Mouse (Mus musculus) cerebellum, adult 18-20 months (tissue): ENCODE measurements at regions not wholly inside any gene's neighbourhood (a gene's known extent, or its start where the extent isn't known, plus 50 kb on each side); places are given as distances from the start of the nearest gene placed in this dataset.

ENCODE experiments used
- DNase-seq, 2 experiments: peaks; one replicate each; pipeline ENCODE4 v3.0.0; 2021

DNA sequence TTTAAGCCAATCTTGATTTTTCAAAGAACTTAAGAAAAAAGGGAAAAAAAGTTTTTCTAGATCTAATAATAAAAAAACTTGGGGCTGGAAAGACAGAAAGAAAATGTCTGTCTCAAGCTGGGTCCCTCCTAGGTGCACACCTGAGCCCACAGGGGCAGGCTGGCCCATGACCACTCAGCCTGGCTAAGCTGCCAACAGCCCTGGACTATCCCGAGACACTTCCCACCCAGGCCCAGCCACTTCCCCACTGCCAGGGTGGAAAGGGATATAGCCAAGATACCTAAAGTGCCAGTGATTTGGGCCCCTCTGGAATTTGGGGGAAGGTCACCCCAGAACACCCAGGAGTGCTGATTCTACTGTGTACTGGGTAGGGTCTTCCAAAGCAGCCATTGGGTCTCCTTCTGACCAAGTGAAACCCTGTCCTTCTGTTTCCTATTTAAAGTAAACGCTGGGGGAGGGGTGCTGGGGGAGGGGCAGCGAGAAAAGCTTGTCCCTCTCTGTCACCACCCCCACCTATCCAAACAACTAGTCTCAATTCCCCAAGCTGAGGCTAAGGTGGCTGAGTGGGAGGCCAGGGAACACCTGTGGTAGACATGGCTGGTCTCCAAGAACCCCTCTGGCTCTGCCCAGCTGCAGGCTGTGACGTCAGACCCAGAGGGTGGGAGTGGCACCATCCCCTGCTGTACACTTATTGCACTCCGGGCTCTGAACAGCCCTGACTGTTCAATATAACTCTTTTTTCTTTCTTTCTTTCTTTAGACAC lies 62.6 kb downstream of the Mcfd2 start:
- no peak for DNase-seq

- DNase-seq, result no peak
Measured at GRCm38 (mm10) chr17:87202490-87202889, 63.2 kb downstream of the Mcfd2 start.

GRCm38 (mm10) chr17:87200721-87201242 lies 65.0 kb downstream of the Mcfd2 start:
- DNase-seq, result peak; percentile 14 to 31

DNA sequence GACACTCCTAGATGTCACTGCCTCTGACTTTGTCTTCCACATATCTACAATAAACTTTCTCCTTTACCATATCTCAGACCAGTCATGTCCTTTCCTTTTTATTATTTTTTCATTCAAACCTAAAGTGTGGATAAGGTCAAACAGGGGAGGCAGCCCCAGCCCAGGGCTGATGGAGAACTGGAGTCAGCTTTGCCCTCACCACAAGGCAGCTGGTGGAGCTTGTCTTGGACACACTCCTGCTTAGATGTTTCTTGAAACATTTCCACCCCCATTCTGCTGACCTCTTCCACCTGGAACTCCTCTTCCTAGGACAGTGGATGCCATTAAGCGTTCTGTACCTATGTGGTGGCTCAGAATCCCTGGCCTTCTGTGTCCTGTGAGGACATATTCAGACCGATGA lies 65.6 kb downstream of the Mcfd2 start:
- DNase-seq, result no peak

- DNase-seq, result no peak
Measured at GRCm38 (mm10) chr17:87199134-87199533, 66.6 kb downstream of the Mcfd2 start.

DNA sequence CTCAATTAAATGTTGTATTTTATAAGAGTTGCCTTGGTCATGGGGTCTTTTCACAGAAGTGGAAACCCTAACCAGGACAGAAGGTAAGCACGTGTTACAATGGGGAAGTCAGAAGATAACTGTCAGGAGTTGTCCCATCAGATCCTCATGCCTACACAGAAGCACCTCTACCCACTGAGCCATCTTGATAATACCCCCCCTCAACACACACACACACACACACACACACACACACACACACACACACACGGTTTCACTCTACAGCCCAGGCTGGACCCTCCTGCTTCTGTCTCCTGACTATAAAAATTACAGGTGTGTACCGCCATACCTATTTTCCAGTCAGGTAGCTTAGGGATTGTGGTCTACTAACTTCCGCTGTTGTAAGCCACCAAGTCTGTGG lies 68.3 kb downstream of the Mcfd2 start:
- no peak for DNase-seq

GRCm38 (mm10) chr17:87194639-87195038 lies 71.1 kb downstream of the Mcfd2 start:
- no peak for DNase-seq

DNA sequence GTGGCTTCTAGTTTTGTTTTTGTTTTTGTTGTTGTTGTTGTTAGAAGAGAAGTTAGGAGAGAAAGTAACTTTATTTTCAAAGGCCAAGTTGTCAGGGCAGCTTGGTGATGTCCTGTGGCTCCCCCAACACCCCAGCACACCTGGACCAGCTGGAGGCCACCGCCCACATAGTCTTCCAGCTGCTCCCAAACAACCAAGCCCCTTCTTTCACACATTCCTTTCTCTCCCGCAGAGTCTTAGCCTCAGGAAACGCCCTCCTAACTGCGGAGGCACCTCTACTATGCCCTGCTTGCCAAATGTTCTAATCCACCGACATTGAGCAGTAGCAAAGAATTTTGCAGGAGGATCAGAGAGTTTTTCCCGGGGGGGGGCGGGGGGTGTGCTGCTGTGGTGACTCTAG lies 72.3 kb downstream of the Mcfd2 start:
- DNase-seq, result no peak

- DNase-seq, result no peak
Measured at GRCm38 (mm10) chr17:87189670-87190069, 76.1 kb downstream of the Mcfd2 start.
